Mouse (Mus musculus): ENCODE results near the gene Amer2. TPM values are rescaled to one million over a fixed set of nuclear protein-coding genes. Genes with fewer than 3 reads are reported as not detected.

Amer2 gene
- polyA plus RNA-seq, 1 experiment from 2014 or later, result 0.69 TPM

GRCm38 (mm10) chr14:60379958-60380330, 6.9 kb downstream of the Amer2 start:
- Histone ChIP-seq H3K27me3 (ENCODE audit: control insufficient read depth, insufficient read depth, low read length) (peaks cover 39% of the 10 kb centered on the region), H3K4me1 (ENCODE audit: control insufficient read depth in 2 of 2, insufficient read depth in 2 of 2, low read length in 2 of 2) (no peaks in the 10 kb centered on the region; a peak in 3 of 4 replicates), H3K4me2 (ENCODE audit: low read length) (no peak overlapping the region), H3K27ac (replicated peaks in 1 of 2; ENCODE audit: control insufficient read depth in 1 of 2, insufficient read depth in 1 of 2, low read depth in 2 of 2, low read length in 2 of 2) (no peak overlapping the region), H3K36me3 (ENCODE audit: control insufficient read depth, insufficient read depth, low read length) (no peaks in the 10 kb centered on the region), H3K4me3 (ENCODE audit: control insufficient read depth in 1 of 2, insufficient read depth in 1 of 2, low read depth in 1 of 2, low read length in 2 of 2) (no peak overlapping the region; a peak in 1 of 4 replicates), H3K9ac (ENCODE audit: low read length) (no peak overlapping the region), H3K9me3 (ENCODE audit: control insufficient read depth, low read length) (no peaks in the 10 kb centered on the region)
- ATAC-seq (ENCODE audit: insufficient number of reproducible peaks, insufficient read depth, low FRiP score, low read depth), result no peak
- WGBS, result 85% methylated on average over 8 of the region's 8 CpGs

- no peak overlapping the region for H3K4me2 ChIP-seq (ENCODE audit: low read length)
- no peaks in the 10 kb centered on the region for H3K36me3 ChIP-seq (ENCODE audit: control insufficient read depth, insufficient read depth, low read length)
- 55% methylated on average over 4 of the region's 4 CpGs for WGBS
- no peaks in the 10 kb centered on the region for H3K9me3 ChIP-seq (ENCODE audit: control insufficient read depth, low read length)
- no peak overlapping the region for H3K4me3 ChIP-seq (ENCODE audit: control insufficient read depth in 1 of 2, insufficient read depth in 1 of 2, low read depth in 1 of 2, low read length in 2 of 2)
- peaks cover 38% of the 10 kb centered on the region for H3K27me3 ChIP-seq (ENCODE audit: control insufficient read depth, insufficient read depth, low read length)
- no peak overlapping the region for H3K27ac ChIP-seq (replicated peaks in 1 of 2; ENCODE audit: control insufficient read depth in 1 of 2, insufficient read depth in 1 of 2, low read depth in 2 of 2, low read length in 2 of 2)
- H3K9ac ChIP-seq (ENCODE audit: low read length), result no peak overlapping the region
- ATAC-seq (ENCODE audit: insufficient number of reproducible peaks, insufficient read depth, low FRiP score, low read depth), result no peak
- no peaks in the 10 kb centered on the region; a peak in 3 of 4 replicates for H3K4me1 ChIP-seq (ENCODE audit: control insufficient read depth in 2 of 2, insufficient read depth in 2 of 2, low read length in 2 of 2)
Measured at GRCm38 (mm10) chr14:60381671-60382070, 8.6 kb downstream of the Amer2 start.

- Histone ChIP-seq H3K9me3 (ENCODE audit: control insufficient read depth, low read length) (no peaks in the 10 kb centered on the region), H3K4me1 (ENCODE audit: control insufficient read depth in 2 of 2, insufficient read depth in 2 of 2, low read length in 2 of 2) (no peaks in the 10 kb centered on the region; a peak in 2 of 4 replicates), H3K4me2 (ENCODE audit: low read length) (no peak overlapping the region), H3K27ac (replicated peaks in 1 of 2; ENCODE audit: control insufficient read depth in 1 of 2, insufficient read depth in 1 of 2, low read depth in 2 of 2, low read length in 2 of 2) (no peak overlapping the region), H3K9ac (ENCODE audit: low read length) (no peak overlapping the region), H3K4me3 (ENCODE audit: control insufficient read depth in 1 of 2, insufficient read depth in 1 of 2, low read depth in 1 of 2, low read length in 2 of 2) (no peak overlapping the region), H3K27me3 (ENCODE audit: control insufficient read depth, insufficient read depth, low read length) (peaks cover 17% of the 10 kb centered on the region), H3K36me3 (ENCODE audit: control insufficient read depth, insufficient read depth, low read length) (no peaks in the 10 kb centered on the region)
- no peak for ATAC-seq (ENCODE audit: insufficient number of reproducible peaks, insufficient read depth, low FRiP score, low read depth)
- WGBS, result 79% methylated on average over 7 of the region's 7 CpGs
Measured at GRCm38 (mm10) chr14:60383816-60384215, 10.8 kb downstream of the Amer2 start.

GRCm38 (mm10) chr14:60384269-60384668, 11.2 kb downstream of the Amer2 start:
- no peak for ATAC-seq (ENCODE audit: insufficient number of reproducible peaks, insufficient read depth, low FRiP score, low read depth)
- 90% methylated on average over 7 of the region's 7 CpGs for WGBS
- Histone ChIP-seq H3K4me2 (ENCODE audit: low read length) (no peak overlapping the region), H3K9me3 (ENCODE audit: control insufficient read depth, low read length) (no peaks in the 10 kb centered on the region), H3K36me3 (ENCODE audit: control insufficient read depth, insufficient read depth, low read length) (no peaks in the 10 kb centered on the region), H3K4me1 (ENCODE audit: control insufficient read depth in 2 of 2, insufficient read depth in 2 of 2, low read length in 2 of 2) (no peaks in the 10 kb centered on the region), H3K4me3 (ENCODE audit: control insufficient read depth in 1 of 2, insufficient read depth in 1 of 2, low read depth in 1 of 2, low read length in 2 of 2) (no peak overlapping the region), H3K27ac (replicated peaks in 1 of 2; ENCODE audit: control insufficient read depth in 1 of 2, insufficient read depth in 1 of 2, low read depth in 2 of 2, low read length in 2 of 2) (no peak overlapping the region), H3K9ac (ENCODE audit: low read length) (no peak overlapping the region), H3K27me3 (ENCODE audit: control insufficient read depth, insufficient read depth, low read length) (peaks cover 12% of the 10 kb centered on the region)

GRCm38 (mm10) chr14:60385079-60385643, 12.1 kb downstream of the Amer2 start:
- no peaks in the 10 kb centered on the region for H3K9me3 ChIP-seq (ENCODE audit: control insufficient read depth, low read length)
- H3K4me1 ChIP-seq (ENCODE audit: control insufficient read depth in 2 of 2, insufficient read depth in 2 of 2, low read length in 2 of 2), result no peaks in the 10 kb centered on the region
- no peak for ATAC-seq (ENCODE audit: insufficient number of reproducible peaks, insufficient read depth, low FRiP score, low read depth)
- H3K27me3 ChIP-seq (ENCODE audit: control insufficient read depth, insufficient read depth, low read length), result peaks cover 3% of the 10 kb centered on the region
- WGBS, result 35% methylated on average over 6 of the region's 6 CpGs
- H3K27ac ChIP-seq (replicated peaks in 1 of 2; ENCODE audit: control insufficient read depth in 1 of 2, insufficient read depth in 1 of 2, low read depth in 2 of 2, low read length in 2 of 2), result no peak overlapping the region
- H3K36me3 ChIP-seq (ENCODE audit: control insufficient read depth, insufficient read depth, low read length), result no peaks in the 10 kb centered on the region
- no peak overlapping the region for H3K9ac ChIP-seq (ENCODE audit: low read length)
- no peak overlapping the region for H3K4me2 ChIP-seq (ENCODE audit: low read length)
- no peak overlapping the region for H3K4me3 ChIP-seq (ENCODE audit: control insufficient read depth in 1 of 2, insufficient read depth in 1 of 2, low read depth in 1 of 2, low read length in 2 of 2)

GRCm38 (mm10) chr14:60386591-60387501, 13.8 kb downstream of the Amer2 start:
- Histone ChIP-seq H3K36me3 (ENCODE audit: control insufficient read depth, insufficient read depth, low read length) (no peaks in the 10 kb centered on the region), H3K27me3 (ENCODE audit: control insufficient read depth, insufficient read depth, low read length) (no peaks in the 10 kb centered on the region), H3K4me3 (ENCODE audit: control insufficient read depth in 1 of 2, insufficient read depth in 1 of 2, low read depth in 1 of 2, low read length in 2 of 2) (no peak overlapping the region), H3K9ac (ENCODE audit: low read length) (no peak overlapping the region), H3K9me3 (ENCODE audit: control insufficient read depth, low read length) (no peaks in the 10 kb centered on the region), H3K4me2 (ENCODE audit: low read length) (no peak overlapping the region), H3K4me1 (ENCODE audit: control insufficient read depth in 2 of 2, insufficient read depth in 2 of 2, low read length in 2 of 2) (no peaks in the 10 kb centered on the region), H3K27ac (replicated peaks in 1 of 2; ENCODE audit: control insufficient read depth in 1 of 2, insufficient read depth in 1 of 2, low read depth in 2 of 2, low read length in 2 of 2) (no peak overlapping the region)
- ATAC-seq (ENCODE audit: insufficient number of reproducible peaks, insufficient read depth, low FRiP score, low read depth), result no peak
- 78% methylated on average over 6 of the region's 6 CpGs for WGBS

GRCm38 (mm10) chr14:60388332-60388731, 15.3 kb downstream of the Amer2 start:
- no peak for ATAC-seq (ENCODE audit: insufficient number of reproducible peaks, insufficient read depth, low FRiP score, low read depth)
- Histone ChIP-seq H3K36me3 (ENCODE audit: control insufficient read depth, insufficient read depth, low read length) (no peaks in the 10 kb centered on the region), H3K4me1 (ENCODE audit: control insufficient read depth in 2 of 2, insufficient read depth in 2 of 2, low read length in 2 of 2) (no peaks in the 10 kb centered on the region), H3K4me3 (ENCODE audit: control insufficient read depth in 1 of 2, insufficient read depth in 1 of 2, low read depth in 1 of 2, low read length in 2 of 2) (no peak overlapping the region), H3K9me3 (ENCODE audit: control insufficient read depth, low read length) (no peaks in the 10 kb centered on the region), H3K27me3 (ENCODE audit: control insufficient read depth, insufficient read depth, low read length) (no peaks in the 10 kb centered on the region), H3K27ac (replicated peaks in 1 of 2; ENCODE audit: control insufficient read depth in 1 of 2, insufficient read depth in 1 of 2, low read depth in 2 of 2, low read length in 2 of 2) (no peak overlapping the region), H3K9ac (ENCODE audit: low read length) (no peak overlapping the region), H3K4me2 (ENCODE audit: low read length) (no peak overlapping the region)
- WGBS, result 75% methylated on average over 2 of the region's 2 CpGs

All from heart, embryonic 14.5 days (tissue).